Mouse (Mus musculus) retina, adult 2 months (tissue): ENCODE data around the gene Luc7l3.

Source experiments
- DNase-seq: peaks from one replicate; pipeline ENCODE4 v3.0.0-alpha.2; 2012; ENCODE audit warnings: low read depth, low spot score

Luc7l3 gene

GRCm38 (mm10) chr11:94261585-94262370 lies 60.0 kb downstream of the Luc7l3 start:
- no peak for DNase-seq

- no peak for DNase-seq
Observed at GRCm38 (mm10) chr11:94259814-94260213, 62.0 kb downstream of the Luc7l3 start.

GRCm38 (mm10) chr11:94257987-94258386 lies 63.8 kb downstream of the Luc7l3 start:
- DNase-seq: no peak

GRCm38 (mm10) chr11:94255733-94256132 lies 66.1 kb downstream of the Luc7l3 start:
- DNase-seq: no peak

- DNase-seq: no peak
Observed at GRCm38 (mm10) chr11:94253691-94254090, 68.1 kb downstream of the Luc7l3 start.

GRCm38 (mm10) chr11:94253156-94253555 lies 68.6 kb downstream of the Luc7l3 start:
- DNase-seq: no peak

GRCm38 (mm10) chr11:94246789-94247061 lies 75.1 kb downstream of the Luc7l3 start:
- DNase-seq: no peak

- DNase-seq: no peak
Observed at GRCm38 (mm10) chr11:94245955-94246788, 75.6 kb downstream of the Luc7l3 start, which contains the start of gene Wfikkn2. Wfikkn2 (minus strand) TSS chr11:94246005.

GRCm38 (mm10) chr11:94244385-94244784 lies 77.4 kb downstream of the Luc7l3 start:
- no peak for DNase-seq

- DNase-seq: no peak
Observed at GRCm38 (mm10) chr11:94243422-94244180, 78.2 kb downstream of the Luc7l3 start.

- DNase-seq: no peak
Observed at GRCm38 (mm10) chr11:94242760-94243421, 78.9 kb downstream of the Luc7l3 start.

GRCm38 (mm10) chr11:94239706-94240105 lies 82.1 kb downstream of the Luc7l3 start:
- DNase-seq: no peak

GRCm38 (mm10) chr11:94238786-94239185 lies 83.0 kb downstream of the Luc7l3 start:
- DNase-seq: no peak
